Mouse (Mus musculus): ENCODE data around the gene Lrfn3.
A peak's percentile ranks its signal among the peaks of the same experiment; 100 is the strongest.

The Lrfn3 gene

DNA sequence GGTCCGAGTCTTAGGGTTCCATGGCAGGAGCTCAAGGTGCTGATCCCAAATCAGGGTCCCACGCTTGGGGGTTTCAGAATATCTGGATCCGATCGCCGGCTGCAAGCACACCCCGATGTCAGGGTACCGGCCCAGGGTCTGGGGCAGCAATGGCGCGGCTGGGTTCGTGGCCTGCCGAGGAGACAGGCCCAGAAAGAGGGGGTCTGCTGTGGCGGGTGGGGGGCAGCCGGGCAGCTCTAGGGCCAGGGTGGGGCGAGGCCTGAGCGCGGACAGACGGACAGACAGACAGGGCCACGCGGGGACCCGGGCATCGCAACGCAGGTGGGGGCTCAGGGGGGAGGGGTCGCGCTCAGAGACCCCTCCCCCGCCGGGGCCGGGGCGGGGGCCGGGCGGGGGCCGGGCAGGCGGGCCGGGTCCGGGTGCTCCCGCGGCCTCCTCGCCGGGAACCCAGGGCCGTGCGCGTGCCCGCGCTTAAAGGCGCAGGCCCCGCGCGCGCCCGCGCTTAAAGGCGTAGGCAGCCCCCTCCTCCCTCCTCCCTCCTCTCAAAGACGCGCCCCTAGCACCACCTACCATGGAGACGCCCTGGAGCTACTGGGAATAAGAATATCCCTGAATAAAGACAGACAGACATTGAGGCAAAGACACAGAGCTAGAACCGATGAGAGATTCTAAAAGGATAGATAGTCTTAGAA lies at the start of gene Lrfn3:
TSS of gene Lrfn3 (minus strand) at position 121 of the 692 bp plus-strand sequence.
- DNase-seq (ENCODE audit: extremely low spot score, low spot score): peak; percentile 77

DNA sequence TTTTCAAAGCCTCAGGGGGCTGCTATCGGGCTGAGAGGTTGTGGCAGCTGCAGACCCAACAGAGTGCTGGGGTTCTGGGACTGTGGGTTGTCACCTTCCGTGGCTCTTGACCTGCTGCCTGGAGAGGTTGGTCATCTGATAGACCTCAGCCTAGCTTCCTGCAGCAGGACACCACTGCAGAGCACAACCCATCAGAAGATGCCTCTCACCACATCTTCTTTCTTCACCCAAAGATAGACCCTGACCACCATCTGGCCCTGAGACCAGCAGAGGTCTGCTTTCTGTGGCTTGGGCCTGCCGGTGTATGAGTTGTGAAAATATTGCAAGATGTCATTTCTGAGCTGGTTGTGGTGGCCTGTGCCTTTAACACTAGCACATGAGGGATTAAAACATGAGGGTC lies 48.5 kb upstream of the Lrfn3 start:
- no peak for DNase-seq (ENCODE audit: extremely low spot score, low spot score)

DNA sequence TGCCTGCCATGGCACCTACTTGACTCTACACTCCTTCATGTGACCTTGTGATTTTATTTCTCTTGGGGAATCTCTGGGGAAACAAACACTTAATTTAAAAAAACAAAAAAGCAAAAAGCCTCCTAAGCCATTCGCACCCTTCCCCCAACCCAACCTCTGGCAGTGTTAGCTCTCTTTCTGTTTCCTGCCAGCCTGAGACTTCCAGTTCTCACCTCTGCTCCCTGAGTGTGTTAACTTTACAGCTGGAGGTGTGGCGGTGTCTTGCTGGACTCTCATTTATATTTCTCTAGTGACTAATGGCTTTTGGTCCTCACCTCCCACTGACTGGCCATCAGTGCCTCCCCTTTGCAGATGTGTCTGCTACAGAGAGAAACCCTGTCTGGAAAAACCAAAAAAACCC lies 47.2 kb upstream of the Lrfn3 start:
- DNase-seq (ENCODE audit: extremely low spot score, low spot score): no peak

DNA sequence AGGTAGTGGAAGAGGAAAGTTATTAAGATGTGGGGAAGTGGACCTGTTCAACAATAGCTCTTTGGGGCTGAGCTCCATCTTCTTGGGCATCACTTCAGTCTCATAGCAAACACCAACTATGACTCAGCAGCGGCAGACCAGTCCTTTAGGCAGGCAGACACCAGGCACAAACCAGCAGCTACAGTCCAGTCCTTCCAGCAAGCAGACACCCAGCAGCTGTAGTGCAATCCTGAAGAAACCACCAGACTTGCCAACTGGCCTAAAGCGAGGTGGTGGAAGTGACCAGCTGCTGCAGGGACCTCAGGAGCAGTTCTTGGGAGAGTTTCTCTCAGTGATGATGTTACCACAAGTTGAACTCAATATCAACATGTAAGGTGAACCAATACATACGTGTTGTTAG lies 46.1 kb upstream of the Lrfn3 start:
- no peak for DNase-seq (ENCODE audit: extremely low spot score, low spot score)

- no peak for DNase-seq (ENCODE audit: extremely low spot score, low spot score)
These were observed 39.8 kb upstream of the Lrfn3 start for GRCm38 (mm10) chr7:30402343-30402742.

- DNase-seq (ENCODE audit: extremely low spot score, low spot score): no peak
These were observed 37.1 kb upstream of the Lrfn3 start for GRCm38 (mm10) chr7:30399671-30400070.

GRCm38 (mm10) chr7:30394871-30395270 lies 32.3 kb upstream of the Lrfn3 start:
- DNase-seq (ENCODE audit: extremely low spot score, low spot score): no peak

DNA sequence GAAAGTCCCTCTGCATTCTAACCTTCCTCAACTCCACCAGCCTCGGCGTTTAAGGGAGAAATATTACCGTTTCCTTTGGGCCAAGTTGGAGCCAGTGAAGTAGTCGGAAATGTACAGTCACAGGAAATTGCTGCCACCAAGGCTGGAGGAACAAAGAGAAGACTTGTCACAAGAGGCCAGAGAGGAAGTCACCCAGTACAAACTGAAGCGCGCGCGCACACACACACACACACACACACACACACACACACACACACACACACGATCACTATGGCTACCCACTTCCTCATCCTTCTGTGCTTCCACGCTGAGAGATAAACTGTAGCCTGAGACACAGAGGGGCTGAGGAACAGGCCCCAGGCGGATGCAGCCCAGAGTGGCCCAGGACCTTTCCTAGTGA lies 31.8 kb upstream of the Lrfn3 start:
- DNase-seq (ENCODE audit: extremely low spot score, low spot score): peak; percentile 24

DNA sequence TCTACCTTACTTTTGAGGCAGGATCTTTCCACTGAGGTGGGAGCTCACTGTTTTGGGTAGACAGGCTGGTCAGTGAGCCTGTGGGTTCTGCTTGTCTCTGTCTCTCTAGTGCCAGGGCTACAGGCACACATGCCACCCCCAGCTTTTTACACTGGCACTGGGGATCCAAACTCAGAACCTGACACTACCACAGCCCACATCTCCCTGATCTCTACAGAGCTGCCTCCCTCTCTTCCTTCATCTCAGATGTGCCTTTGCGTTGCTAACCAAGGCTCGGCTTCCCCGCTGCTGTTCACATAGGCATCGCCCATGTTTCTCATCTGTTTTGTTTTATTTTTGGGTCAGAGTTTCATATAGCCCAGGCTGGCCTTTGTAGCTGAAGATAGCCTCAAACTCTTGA lies 31.1 kb upstream of the Lrfn3 start:
- DNase-seq (ENCODE audit: extremely low spot score, low spot score): no peak

GRCm38 (mm10) chr7:30392746-30393520 lies 30.4 kb upstream of the Lrfn3 start:
- no peak for DNase-seq (ENCODE audit: extremely low spot score, low spot score)

GRCm38 (mm10) chr7:30384106-30384505 lies 21.5 kb upstream of the Lrfn3 start:
- DNase-seq (ENCODE audit: extremely low spot score, low spot score): no peak

- no peak for DNase-seq (ENCODE audit: extremely low spot score, low spot score)
These were observed 17.5 kb upstream of the Lrfn3 start for GRCm38 (mm10) chr7:30380061-30380460.

DNA sequence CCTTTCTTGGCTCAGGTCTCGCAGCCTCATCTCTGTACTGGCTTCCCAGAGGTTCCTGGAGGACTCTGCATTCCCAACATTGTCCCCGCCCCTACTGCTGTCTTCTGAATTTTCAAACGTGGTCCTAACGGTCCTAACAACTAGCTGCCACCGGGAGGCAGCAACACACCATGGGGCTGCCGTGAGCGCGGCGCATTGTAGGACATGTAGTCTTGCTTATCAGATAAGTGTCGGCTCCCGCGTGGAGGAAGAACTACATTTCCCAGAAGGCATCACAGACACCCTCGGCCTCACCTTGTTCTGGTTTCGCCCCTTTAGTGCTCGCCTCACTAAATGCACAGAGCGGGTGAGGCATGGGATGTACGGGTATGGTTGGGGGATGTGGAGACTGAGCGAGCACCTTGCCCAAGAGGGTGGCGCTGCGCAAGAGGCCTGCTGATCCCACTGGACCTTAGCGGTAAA lies 11.0 kb upstream of the Lrfn3 start:
- peak; percentile 89 for DNase-seq (ENCODE audit: extremely low spot score, low spot score)

GRCm38 (mm10) chr7:30367466-30367865 lies 4.9 kb upstream of the Lrfn3 start:
- no peak for DNase-seq (ENCODE audit: extremely low spot score, low spot score)

DNA sequence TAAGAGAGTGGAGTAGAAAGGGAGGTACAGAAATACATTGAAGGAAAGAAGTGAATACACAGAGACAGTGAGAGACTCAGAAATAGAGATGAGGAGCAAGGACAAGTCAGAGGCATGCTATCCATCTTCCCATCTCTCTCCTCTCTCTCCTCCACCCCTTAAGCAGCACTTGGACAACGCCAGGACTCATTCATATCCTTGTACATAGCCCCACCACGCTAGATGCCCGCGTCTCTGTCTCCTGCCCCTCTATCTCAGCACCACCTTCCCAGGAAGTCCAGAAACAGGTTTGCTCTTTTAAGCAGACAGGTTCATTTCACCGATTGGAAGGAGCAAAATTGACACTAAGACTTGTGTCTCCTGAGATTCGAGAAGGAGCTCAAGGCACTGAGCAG lies 769 bp upstream of the Lrfn3 start:
- DNase-seq (ENCODE audit: extremely low spot score, low spot score): no peak

DNA sequence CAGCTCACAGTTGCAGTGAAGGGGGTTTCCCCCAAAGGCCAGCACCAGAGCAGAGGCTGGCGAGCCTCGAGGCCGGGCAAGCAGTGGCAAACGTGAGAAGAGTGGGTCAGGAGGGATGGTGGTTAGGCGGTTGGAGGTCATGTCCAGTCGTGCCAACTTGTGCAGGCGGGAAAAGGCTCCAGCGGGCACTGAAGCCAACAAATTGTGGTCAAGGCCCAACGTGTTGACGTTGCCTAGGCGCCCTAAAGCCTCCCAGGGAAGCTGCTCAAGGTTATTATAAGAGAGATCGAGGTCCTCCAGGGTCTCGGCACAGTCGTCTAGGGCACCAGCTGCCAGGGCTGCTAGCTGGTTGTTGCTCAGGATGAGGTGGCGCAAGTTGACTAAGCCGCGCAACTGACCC lies 2.5 kb downstream of the Lrfn3 start:
- DNase-seq (ENCODE audit: extremely low spot score, low spot score): no peak

DNA sequence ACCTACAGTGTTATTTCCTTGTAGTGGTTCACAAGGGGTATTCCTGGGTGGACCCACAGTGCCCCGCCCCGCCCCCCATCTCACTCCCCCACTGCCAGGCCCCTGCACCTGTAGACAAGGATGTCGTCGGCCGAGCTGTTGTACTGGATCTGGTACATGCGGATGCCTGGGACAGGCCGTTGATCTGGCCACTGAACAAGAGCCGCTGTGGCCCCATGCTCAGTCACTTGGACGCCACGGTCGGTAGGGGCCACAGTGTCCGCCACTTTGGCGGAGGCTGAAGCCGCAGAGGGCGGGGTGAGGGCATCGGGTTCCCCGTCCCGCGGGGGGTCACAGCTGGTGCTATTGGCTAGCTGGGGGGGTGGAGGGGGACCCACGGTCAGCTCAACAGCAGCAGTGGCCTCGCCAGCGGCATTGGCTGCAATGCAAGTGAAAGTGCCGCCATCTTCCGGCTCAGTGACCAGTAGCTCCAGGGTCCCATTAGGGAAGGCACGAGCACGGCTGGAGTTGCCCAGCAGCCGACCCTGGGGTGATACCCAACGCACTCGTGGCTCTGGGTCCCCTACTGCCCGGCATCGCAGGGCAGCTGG lies 3.2 kb downstream of the Lrfn3 start:
- DNase-seq (ENCODE audit: extremely low spot score, low spot score): no peak

GRCm38 (mm10) chr7:30358378-30359186 lies 4.0 kb downstream of the Lrfn3 start:
- no peak for DNase-seq (ENCODE audit: extremely low spot score, low spot score)

GRCm38 (mm10) chr7:30354059-30354458 lies 8.5 kb downstream of the Lrfn3 start:
- DNase-seq (ENCODE audit: extremely low spot score, low spot score): no peak

DNA sequence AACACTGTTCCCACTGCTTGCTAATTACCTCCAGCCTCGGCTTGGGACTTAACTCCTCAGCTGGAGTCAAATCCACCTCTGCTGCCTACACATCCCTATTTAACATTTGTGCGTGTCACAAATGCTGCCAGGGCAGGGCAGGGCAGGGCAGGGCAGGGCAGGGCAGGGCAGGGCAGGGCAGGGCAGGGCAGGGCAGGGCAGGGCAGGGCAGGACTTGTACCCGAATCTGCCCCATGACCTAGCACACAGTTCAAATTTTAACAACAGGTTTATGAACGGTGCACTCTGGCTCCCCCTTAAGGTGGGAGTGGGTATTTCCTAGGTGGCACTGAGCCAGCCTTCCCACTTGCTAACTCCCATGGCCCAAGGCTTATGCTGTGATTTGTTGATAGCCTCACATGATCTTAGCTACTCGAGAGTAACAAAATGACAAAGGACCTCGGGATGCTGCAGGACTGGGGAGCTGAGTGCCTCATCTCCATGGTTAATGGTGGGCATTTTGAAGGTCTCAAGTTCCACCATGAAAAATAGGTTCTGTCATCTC lies 9.2 kb downstream of the Lrfn3 start:
- peak; percentile 68 for DNase-seq (ENCODE audit: extremely low spot score, low spot score)

GRCm38 (mm10) chr7:30347828-30348227 lies 14.7 kb downstream of the Lrfn3 start:
- DNase-seq (ENCODE audit: extremely low spot score, low spot score): peak; percentile 71

Data from neural tube, embryonic 10.5 days (tissue).